Mouse (Mus musculus) thymus, postnatal 14 days (tissue): ENCODE data around the gene Mpg.

ENCODE experiments used
- DNase-seq: peaks from one replicate; pipeline ENCODE4 v3.0.0; 2021

The Mpg gene

DNA sequence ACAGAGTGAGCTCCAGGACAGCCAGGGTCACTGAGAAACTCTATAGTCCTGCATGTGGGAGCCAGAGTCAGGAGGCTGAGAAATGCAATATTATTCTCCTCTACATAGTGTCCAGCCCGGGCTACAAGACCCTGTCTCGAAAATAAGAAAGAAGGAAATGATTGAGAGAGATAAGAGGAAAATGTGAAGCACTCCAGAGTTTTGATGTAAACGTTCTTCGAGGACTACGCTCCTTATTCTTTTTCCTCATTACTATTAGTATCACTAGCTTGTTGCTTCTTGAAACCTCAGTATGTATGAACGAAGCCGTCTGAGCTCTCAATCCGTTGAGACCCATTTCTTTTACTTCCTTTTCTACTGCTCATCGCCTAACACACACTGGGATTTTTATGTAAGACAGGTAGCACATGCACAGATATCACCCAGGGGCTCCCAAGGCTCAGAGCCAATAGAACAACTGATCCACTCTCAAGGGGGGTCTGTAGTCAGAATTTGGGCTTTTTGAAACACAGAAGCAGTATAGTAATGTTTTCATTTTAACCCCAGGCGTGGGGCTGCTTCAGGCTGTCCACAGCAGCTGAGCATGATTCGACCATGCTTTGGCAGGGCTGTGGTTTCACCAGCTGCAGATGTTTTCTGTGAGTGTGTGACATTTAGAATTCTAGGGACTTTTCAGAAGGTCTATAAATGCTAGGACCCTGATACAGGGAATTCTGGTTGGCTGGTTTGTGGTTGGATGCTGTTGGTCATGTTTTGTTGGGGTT is 24.2 kb upstream of the Mpg start:
- peak; percentile 33 for DNase-seq

- DNase-seq: peak; percentile 97
Observed at GRCm38 (mm10) chr11:32205058-32205873, 21.0 kb upstream of the Mpg start, which contains the start of gene Snrnp25. Gene Snrnp25, plus strand, starts transcription at chr11:32205415.

DNA sequence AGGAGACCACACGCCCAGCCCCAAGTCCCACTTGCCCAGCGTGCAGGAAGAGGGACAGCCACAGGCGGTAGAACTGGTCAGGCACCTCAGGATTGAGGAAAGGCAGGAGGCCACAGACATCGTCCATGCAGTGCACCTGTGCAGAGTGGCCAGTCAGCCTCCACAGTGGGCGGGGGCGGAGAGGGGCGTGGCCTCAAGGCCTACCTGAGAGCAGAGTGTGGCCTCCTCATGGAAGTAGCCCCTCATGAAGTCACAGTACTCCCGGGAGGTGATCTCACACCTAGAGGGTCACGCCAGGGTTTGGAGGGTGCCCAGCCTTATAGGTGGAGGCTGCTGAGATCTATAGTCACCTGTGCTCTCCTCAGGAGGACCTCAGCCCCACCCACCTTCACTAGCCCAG is 15.7 kb upstream of the Mpg start:
- DNase-seq: no peak

DNA sequence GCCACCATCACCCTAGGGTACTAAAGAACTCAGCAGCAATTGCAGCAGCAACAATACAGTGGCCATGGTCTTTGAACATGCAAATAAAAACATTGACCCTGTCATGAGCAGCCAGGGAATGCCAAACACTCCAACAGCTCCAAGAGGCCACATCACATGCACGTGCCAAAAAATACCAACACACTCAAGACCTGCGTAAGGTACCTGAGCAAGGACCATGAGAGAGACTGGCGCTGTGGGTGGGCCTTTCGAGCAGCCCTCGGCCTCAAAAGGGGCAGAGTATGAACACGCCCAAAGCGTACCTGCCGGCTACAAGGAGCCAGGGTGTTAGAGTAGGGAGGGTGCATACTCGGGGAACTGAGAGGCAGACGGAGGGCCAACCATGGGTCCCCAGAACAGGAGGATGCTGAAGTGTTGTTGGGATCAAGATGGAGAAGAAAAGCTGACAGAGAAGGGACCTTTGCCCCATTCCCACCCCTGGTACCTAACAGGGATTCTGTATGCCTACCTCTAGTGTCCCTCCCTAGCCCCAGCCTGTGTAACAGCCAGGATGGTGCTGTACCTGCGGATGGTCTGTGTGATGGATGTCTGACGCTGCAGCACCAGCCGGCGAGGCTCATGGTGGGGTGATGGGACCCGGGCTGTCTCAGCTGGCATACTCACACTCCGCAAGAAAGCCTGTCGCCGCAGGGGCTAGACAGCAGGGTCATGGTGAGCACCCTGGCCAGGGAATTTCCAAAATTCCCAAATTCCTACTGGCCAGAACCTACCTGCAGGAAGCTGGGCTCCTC is 10.7 kb upstream of the Mpg start:
- DNase-seq: no peak

GRCm38 (mm10) chr11:32216851-32217250 is 9.5 kb upstream of the Mpg start:
- DNase-seq: peak; percentile 77

GRCm38 (mm10) chr11:32218501-32219050 is 7.7 kb upstream of the Mpg start:
- no peak for DNase-seq

GRCm38 (mm10) chr11:32219287-32219686 is 7.0 kb upstream of the Mpg start:
- no peak for DNase-seq

GRCm38 (mm10) chr11:32220607-32221224 is 5.6 kb upstream of the Mpg start:
- no peak for DNase-seq

DNA sequence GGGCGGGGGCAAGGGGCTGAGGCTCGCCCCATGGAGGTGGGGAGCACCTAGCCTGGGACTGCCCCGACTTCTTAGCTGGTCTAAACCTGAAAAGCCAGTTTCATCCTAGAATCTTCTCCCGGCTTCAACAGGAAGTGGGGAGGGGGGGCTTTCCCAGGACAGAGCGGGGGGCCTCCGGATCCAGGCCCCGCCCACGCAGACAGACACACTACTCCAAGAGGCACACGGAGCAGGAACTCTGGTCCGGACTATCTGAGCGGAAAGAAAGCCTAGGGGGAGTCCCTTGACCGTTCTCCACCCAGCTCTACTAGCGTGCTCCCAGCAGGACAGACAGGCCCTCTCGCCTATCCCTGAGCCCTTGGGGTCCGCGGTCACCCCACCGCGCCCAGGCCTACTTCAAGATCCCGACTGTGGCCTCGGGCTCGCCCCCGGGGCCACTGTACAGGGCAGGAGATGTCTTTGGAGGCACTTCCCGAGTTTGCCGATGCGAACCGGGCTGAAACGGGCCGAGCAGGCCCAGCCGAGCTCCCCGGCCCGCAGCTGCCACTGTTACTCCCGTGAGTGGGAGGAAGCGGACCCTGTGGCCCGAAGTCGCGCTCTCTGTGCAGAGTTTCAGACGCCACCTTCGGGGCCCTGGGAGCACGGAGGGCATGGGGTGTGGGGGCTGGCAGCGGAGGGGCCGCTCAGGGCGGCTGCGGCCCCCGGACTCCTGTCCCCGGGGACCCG is 4.9 kb upstream of the Mpg start:
- peak; percentile 32 for DNase-seq

GRCm38 (mm10) chr11:32221951-32222409 is 4.3 kb upstream of the Mpg start, which contains the start of gene Rhbdf1:
Gene Rhbdf1, minus strand, starts transcription at chr11:32222300.
- DNase-seq: peak; percentile 21

DNA sequence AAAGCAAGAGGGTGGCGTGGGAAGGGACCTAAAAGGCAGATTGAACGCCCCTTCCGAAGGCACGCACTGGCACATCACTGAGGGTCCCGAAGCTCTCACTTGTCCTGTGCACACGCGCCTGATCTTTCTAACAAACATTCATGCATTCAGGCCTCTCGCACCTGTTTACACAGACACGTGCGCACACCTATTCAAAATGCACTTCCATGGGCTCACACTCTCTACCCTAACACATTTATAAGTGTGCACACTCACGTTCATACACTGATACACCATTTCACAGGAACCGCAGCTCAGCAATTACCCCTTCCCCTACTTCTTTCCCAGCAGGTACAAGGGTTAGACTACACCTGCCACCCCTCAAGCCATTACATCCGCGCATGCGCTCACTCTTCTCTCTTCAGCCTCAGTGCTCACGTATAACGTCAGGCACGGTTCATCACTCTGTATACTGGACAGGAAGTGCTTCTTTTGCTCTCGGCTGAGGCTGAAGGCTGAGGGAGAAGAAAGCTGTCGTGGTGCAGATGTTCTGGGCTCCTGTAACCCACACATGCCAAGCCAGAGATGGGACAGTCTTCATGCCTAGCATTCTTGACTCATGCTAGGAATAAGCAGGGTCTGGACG is 3.6 kb upstream of the Mpg start:
- peak; percentile 31 for DNase-seq

- DNase-seq: no peak
Observed at GRCm38 (mm10) chr11:32223297-32223967, 2.9 kb upstream of the Mpg start.

DNA sequence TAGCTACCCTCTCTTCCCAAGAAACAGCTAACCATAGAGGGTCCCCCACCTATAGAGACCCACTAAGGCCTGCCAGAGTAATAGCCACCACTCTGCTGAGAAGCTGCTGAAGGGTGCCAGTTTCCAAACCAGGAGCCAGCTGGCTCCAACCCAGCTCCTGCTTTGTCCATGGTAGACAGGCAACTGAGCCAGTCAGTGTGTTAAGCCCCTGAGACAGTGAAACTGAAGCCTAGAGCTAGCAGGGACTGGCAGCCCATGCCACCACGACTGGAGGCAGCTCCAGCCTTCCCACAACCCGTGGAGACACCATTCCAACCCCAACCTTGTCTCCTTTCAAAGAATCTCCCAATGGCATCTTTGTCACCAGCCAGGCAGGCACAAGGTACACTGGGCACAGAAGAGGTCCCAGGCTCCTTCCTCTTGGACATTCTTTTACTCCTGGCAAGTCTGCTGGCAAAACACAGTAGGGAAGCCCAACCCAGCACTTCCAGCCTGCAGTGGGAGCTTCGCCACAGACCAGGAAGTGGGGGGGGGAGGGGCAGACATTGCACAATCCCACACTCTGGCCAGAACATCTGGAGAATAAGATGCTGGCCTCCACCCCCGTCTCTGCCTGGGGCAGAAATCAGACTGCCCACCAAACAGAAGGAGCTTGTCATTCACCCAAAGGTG is 1.7 kb upstream of the Mpg start:
- no peak for DNase-seq

DNA sequence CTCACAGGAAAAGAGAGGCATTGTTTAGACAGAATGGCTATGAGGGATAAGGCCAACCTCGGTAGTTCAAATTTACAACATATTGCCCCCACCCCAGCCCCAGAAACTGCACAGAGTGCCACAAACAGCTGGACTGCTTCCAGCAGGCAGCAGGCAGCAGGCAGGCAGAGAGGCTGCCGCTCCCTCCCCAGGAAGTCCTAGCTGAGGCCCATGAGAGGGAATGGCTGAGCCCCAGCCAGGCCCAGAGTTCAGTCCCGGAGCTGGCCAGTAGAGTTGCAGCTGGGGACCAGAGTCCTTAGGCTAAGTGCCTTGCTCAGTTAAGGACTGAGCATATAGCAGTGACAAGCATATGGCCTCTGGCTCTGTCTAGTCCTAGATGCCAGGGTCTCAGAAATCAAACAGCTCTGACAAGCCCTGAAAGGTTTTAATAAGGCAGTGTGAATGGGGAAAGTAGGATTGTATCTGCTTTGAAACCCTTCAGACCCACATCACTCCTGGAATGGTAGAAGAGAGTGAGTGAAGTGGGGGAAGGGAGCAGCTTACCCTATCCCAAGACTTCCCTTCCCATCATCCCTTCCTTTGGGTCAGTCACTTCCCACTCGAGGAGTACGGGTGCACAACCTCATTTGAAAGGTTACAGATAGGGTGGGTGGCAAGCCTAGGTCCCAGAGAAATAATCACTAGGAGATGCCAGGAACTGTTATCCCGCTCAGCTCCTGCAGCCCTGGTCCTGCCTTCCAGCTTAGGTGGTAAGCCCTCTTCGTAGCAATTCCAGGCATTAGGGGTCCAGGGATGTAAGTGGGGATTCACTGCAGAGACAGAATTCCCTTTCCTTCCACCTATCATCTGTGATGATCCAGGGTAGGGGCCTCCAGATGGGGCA is 842 bp upstream of the Mpg start:
- peak; percentile 38 for DNase-seq

GRCm38 (mm10) chr11:32227041-32227440 is 736 bp downstream of the Mpg start:
- DNase-seq: no peak

GRCm38 (mm10) chr11:32227555-32227954 is 1.2 kb downstream of the Mpg start:
- DNase-seq: no peak

GRCm38 (mm10) chr11:32228292-32228845 is 2.1 kb downstream of the Mpg start:
- DNase-seq: no peak

GRCm38 (mm10) chr11:32230220-32230619 is 3.9 kb downstream of the Mpg start:
- peak; percentile 36 for DNase-seq

- no peak for DNase-seq
Observed at GRCm38 (mm10) chr11:32231125-32231524, 4.8 kb downstream of the Mpg start.
